Mouse (Mus musculus) ovary, adult 10 weeks (tissue): ENCODE results near the gene Errfi1. TPM values are rescaled to one million over a fixed set of nuclear protein-coding genes. Genes with fewer than 3 reads are reported as not detected.

Experiments
- polyA plus RNA-seq: library from polyadenylated mRNA; stranded (reverse); fragments of 350-450 nt; fragmentation: Illumina TruSeq; extraction: RNeasy Lipid Tissue Mini Kit (QIAGEN cat#74804); gene quantifications from one replicate; pipeline ENCODE4 v1.2.3, GENCODE M21; 2014

Errfi1 gene
- 46.6 TPM for polyA plus RNA-seq

GRCm38 (mm10) chr4:150853680-150854461 is at the start of gene Errfi1:
Errfi1 (plus strand) TSS chr4:150853919.

DNA sequence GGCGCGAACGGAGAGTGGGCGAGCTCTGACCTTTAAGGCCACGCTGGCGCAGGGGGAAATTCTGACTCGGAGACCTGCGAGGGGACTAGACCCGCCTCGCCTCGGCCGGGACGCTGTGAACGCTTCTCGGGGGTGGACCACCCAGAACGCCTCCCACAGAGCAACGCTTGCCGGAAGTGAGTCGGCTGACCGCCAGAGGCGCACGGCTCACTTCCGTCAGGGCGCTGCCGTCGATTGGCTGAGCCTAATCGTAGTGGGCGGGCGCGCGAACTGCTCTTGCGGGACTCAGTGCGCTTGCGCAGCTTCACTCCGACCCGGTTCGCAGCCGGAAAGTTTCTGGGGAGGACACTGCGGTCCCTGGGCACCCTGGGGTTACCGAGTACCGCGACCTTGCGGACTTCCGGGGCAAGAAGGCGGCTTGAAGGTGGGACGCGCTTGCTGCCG is 60.6 kb downstream of the Errfi1 start, which contains the start of the genes Park7 and Tnfrsf9:
TSS of gene Park7 (minus strand) at position 148 of the 444 bp plus-strand sequence.
TSS of gene Tnfrsf9 (plus strand) at position 273 of the 444 bp plus-strand sequence.

Other genes with a start within 250 kb of the Errfi1 start
- not detected for gene Slc45a1, start 201.7 kb upstream of the Errfi1 start, polyA plus RNA-seq
- gene Park7, start 60.5 kb downstream of the Errfi1 start, polyA plus RNA-seq = 22.2 TPM
- 2.1 TPM for gene Tnfrsf9, start 60.6 kb downstream of the Errfi1 start, polyA plus RNA-seq
- not detected for gene Uts2, start 143.2 kb downstream of the Errfi1 start, polyA plus RNA-seq
- gene Per3, start 190.7 kb downstream of the Errfi1 start, polyA plus RNA-seq = 3.7 TPM
- gene Vamp3, start 204.0 kb downstream of the Errfi1 start, polyA plus RNA-seq = 157 TPM
- not detected for gene Gm13090, start 235.7 kb downstream of the Errfi1 start, polyA plus RNA-seq